Mouse (Mus musculus) CH12.LX (cell line): Measurements from ENCODE around the gene Arhgef10l. TPM values are rescaled to one million over a fixed set of nuclear protein-coding genes. Genes with fewer than 3 reads are reported as not detected.

Experiments
- DNase-seq: peaks from one replicate; pipeline ENCODE4 v3.0.0-alpha.2; 2013; ENCODE audit errors: extremely low read depth
- H3K27ac ChIP-seq: 2 replicates; pipeline ENCODE4 v1.5.1; 2012; ENCODE audit warnings: low read depth, mild to moderate bottlenecking, control low read depth, moderate library complexity; ENCODE audit not compliant: insufficient read depth
- H3K27me3 ChIP-seq: replicated peaks from 2 replicates; pipeline ENCODE3; 2012; ENCODE audit warnings: inconsistent platforms
- H3K36me3 ChIP-seq, 2 experiments: replicated peaks in 1 of 2; 2 replicates each; pipeline versions ENCODE3 to v1.6.1; 2012; ENCODE audit warnings: inconsistent platforms in 1 of 2, low read length in 1 of 2, mild to moderate bottlenecking in 1 of 2, mixed read lengths in 1 of 2, moderate library complexity in 1 of 2; ENCODE audit not compliant: control insufficient read depth in 1 of 2, insufficient read depth in 1 of 2
- H3K4me1 ChIP-seq, 2 experiments: 2 replicates each; pipeline ENCODE4 v1.6.1; 2012; ENCODE audit warnings: inconsistent platforms in 1 of 2, moderate library complexity in 1 of 2; ENCODE audit not compliant: insufficient read depth in 2 of 2, control insufficient read depth in 1 of 2
- H3K4me2 ChIP-seq: 2 replicates; pipeline ENCODE4 v1.6.1; 2012; ENCODE audit warnings: low read depth, mild to moderate bottlenecking, control low read depth; ENCODE audit not compliant: poor library complexity, insufficient read depth, severe bottlenecking
- H3K4me3 ChIP-seq, 3 experiments: fragments of 150-350 bp in 1 of 3; sonication (generic) in 1 of 3; replicated peaks in 1 of 3; 2 replicates each; pipeline versions ENCODE3 to v1.5.1; 2011 to 2012; ENCODE audit warnings: low read depth in 2 of 3, low read length in 2 of 3, mild to moderate bottlenecking in 2 of 3, moderate library complexity in 2 of 3, control low read depth in 1 of 3, improper control_type of control experiment in 1 of 3, inconsistent platforms in 1 of 3, mixed read lengths in 1 of 3; ENCODE audit not compliant: poor library complexity in 1 of 3
- H3K79me2 ChIP-seq: replicated peaks from 2 replicates; pipeline ENCODE4 v1.6.1; 2012; ENCODE audit warnings: mild to moderate bottlenecking, moderate library complexity; ENCODE audit not compliant: control insufficient read depth, poor library complexity, insufficient read depth, severe bottlenecking; ENCODE audit errors: extremely low read depth
- H3K9ac ChIP-seq: 2 replicates; pipeline ENCODE4 v1.6.1; 2012; ENCODE audit warnings: low read depth, mild to moderate bottlenecking, control low read depth, moderate library complexity; ENCODE audit not compliant: insufficient read depth
- H3K9me3 ChIP-seq: replicated peaks from 2 replicates; pipeline ENCODE3; 2012; ENCODE audit warnings: low read length, inconsistent platforms, mixed read lengths
- BHLHE40 ChIP-seq: IDR thresholded peaks from 2 replicates; pipeline ENCODE4 v1.6.1; 2011; ENCODE audit warnings: mild to moderate bottlenecking, low read depth, low read length, improper control_type of control experiment
- CHD2 ChIP-seq: IDR thresholded peaks from 2 replicates; pipeline ENCODE4 v1.6.1; 2011; ENCODE audit warnings: low read length, improper control_type of control experiment
- E2F4 ChIP-seq: IDR thresholded peaks from 2 replicates; pipeline ENCODE4 v1.6.1; 2011; ENCODE audit warnings: low read depth, low read length, improper control_type of control experiment; ENCODE audit not compliant: insufficient replicate concordance
- ELF1 ChIP-seq: IDR thresholded peaks from 2 replicates; pipeline ENCODE4 v1.6.1; 2014; ENCODE audit warnings: low read depth, mild to moderate bottlenecking, inconsistent platforms, low read length, improper control_type of control experiment
- MAFK ChIP-seq: IDR thresholded peaks from 2 replicates; pipeline ENCODE4 v1.6.1; 2011; ENCODE audit warnings: low read length, improper control_type of control experiment; ENCODE audit not compliant: insufficient replicate concordance
- MAX ChIP-seq: IDR thresholded peaks from 2 replicates; pipeline ENCODE4 v1.6.1; 2011; ENCODE audit warnings: low read length, improper control_type of control experiment
- MXI1 ChIP-seq: IDR thresholded peaks from 2 replicates; pipeline ENCODE4 v1.6.1; 2011; ENCODE audit warnings: mild to moderate bottlenecking, low read depth, low read length, improper control_type of control experiment
- MYC ChIP-seq: IDR thresholded peaks from 2 replicates; pipeline ENCODE4 v1.6.1; 2011; ENCODE audit warnings: low read depth, mild to moderate bottlenecking, improper control_type of control experiment, low read length
- NELFE ChIP-seq: IDR thresholded peaks from 2 replicates; pipeline ENCODE4 v1.6.1; 2011; ENCODE audit warnings: low read depth, low read length, improper control_type of control experiment
- NRF1 ChIP-seq: IDR thresholded peaks from 2 replicates; pipeline ENCODE4 v1.6.1; 2014; ENCODE audit warnings: low read depth, mild to moderate bottlenecking, inconsistent platforms, low read length, improper control_type of control experiment, moderate library complexity
- POLR2A ChIP-seq: IDR thresholded peaks from 2 replicates; pipeline ENCODE4 v1.6.1; 2011; ENCODE audit warnings: low read depth, mild to moderate bottlenecking, improper control_type of control experiment, low read length
- POLR2AphosphoS2 ChIP-seq: IDR thresholded peaks from 2 replicates; pipeline ENCODE4 v1.6.1; 2011; ENCODE audit warnings: low read depth, low read length, improper control_type of control experiment
- RCOR1 ChIP-seq: conservative IDR thresholded peaks from 2 replicates; pipeline ENCODE4 v1.6.1; 2012; ENCODE audit warnings: low read depth, mild to moderate bottlenecking, inconsistent platforms, low read length, improper control_type of control experiment
- SIN3A ChIP-seq: IDR thresholded peaks from 2 replicates; pipeline ENCODE4 v1.6.1; 2012; ENCODE audit warnings: low read length, improper control_type of control experiment, inconsistent platforms
- SMC3 ChIP-seq: IDR thresholded peaks from 2 replicates; pipeline ENCODE4 v1.6.1; 2011; ENCODE audit warnings: low read depth, low read length, improper control_type of control experiment
- TCF12 ChIP-seq: IDR thresholded peaks from 2 replicates; pipeline ENCODE4 v1.6.1; 2014; ENCODE audit warnings: low read depth, mild to moderate bottlenecking, inconsistent platforms, low read length, improper control_type of control experiment
- ZMIZ1 ChIP-seq: IDR thresholded peaks from 2 replicates; pipeline ENCODE4 v1.6.1; 2012; ENCODE audit warnings: low read depth, mild to moderate bottlenecking, inconsistent platforms, low read length, improper control_type of control experiment
- ZNF384 ChIP-seq: IDR thresholded peaks from 2 replicates; pipeline ENCODE4 v1.6.1; 2012; ENCODE audit warnings: low read depth, low read length, improper control_type of control experiment, inconsistent platforms
- dilution Hi-C: fragments of 300-500 bp; cut with MboI; formaldehyde crosslinking; loops from 2 replicates; pipeline ENCODE4 v1.14.3; 2020; ENCODE audit warnings: low sequenced_read_pairs; ENCODE audit not compliant: extremely low pct_unique_long_range_greater_than_20kb, extremely low pct_ligation_motif_present
- in situ Hi-C: fragments of 300-500 bp; cut with MboI; formaldehyde crosslinking; loops from 3 replicates; pipeline ENCODE4 v1.14.3; 2019; ENCODE audit warnings: low sequenced_read_pairs, low pct_ligation_motif_present, low pct_unique_long_range_greater_than_20kb, mixed read lengths
- polyA plus RNA-seq: library from polyadenylated mRNA; unstranded; fragments of >175 nt; gene quantifications from 2 replicates; pipeline ENCODE4 v1.2.1, GENCODE M21; 2012; ENCODE audit warnings: low read depth; ENCODE audit not compliant: insufficient read length
- total RNA-seq, 2 experiments: library from RNA; depleted of rRNA; stranded (reverse); fragments of 300-350 nt in 1 of 2; fragments of >200 nt in 1 of 2; gene quantifications; 2 replicates each; pipeline ENCODE4 v1.2.3; 2012 to 2014

Gene Arhgef10l
- total and polyA plus RNA-seq, 3 experiments = 4.5 to 15.8 (median 10.2) TPM

DNA sequence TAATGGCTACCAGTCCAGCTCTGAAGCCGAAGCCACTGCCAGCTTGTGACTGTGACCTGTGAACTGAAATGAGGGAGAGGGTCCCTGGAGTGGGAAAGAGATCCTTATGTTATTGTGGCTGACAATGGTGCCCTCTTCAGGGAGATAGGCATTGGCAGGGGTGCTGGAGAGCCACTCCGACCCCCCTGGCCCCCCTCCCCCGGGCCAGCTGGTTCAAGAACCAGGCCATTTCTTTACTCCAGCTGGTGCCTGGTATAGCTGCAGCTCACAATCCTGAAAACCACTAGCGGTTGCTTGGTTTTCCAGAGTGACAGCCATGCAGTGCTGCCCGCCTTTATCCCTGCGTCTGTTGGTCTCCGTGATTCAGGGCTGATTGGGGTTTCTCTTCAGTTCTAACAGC, 43.3 kb upstream of the Arhgef10l start:
- Histone ChIP-seq H3K9ac (no peak overlapping the region), H3K9me3 (no peaks in the 10 kb centered on the region), H3K79me2 (peaks cover 64% of the 10 kb centered on the region), H3K27ac (no peak overlapping the region), H3K27me3 (no peaks in the 10 kb centered on the region), H3K4me3 (no peak overlapping the region), H3K4me1 (peaks cover 7 to 97% of the 10 kb centered on the region in 2 experiments)
- in situ Hi-C loops (no loop called here), dilution Hi-C loops (no loop called here)
- DNase-seq = no peak
- TF ChIP-seq MXI1 (no peak), RCOR1 (no peak), MYC (no peak), NELFE (no peak), TCF12 (no peak), NRF1 (no peak), POLR2A (no peak), ELF1 (no peak), MAFK (no peak)
- TF ChIP-seq, all 38 proteins: peak for 0
- peaks cover 97 to 100% of the 10 kb centered on the region in 2 experiments for H3K36me3 ChIP-seq
- no peak overlapping the region for H3K4me2 ChIP-seq

DNA sequence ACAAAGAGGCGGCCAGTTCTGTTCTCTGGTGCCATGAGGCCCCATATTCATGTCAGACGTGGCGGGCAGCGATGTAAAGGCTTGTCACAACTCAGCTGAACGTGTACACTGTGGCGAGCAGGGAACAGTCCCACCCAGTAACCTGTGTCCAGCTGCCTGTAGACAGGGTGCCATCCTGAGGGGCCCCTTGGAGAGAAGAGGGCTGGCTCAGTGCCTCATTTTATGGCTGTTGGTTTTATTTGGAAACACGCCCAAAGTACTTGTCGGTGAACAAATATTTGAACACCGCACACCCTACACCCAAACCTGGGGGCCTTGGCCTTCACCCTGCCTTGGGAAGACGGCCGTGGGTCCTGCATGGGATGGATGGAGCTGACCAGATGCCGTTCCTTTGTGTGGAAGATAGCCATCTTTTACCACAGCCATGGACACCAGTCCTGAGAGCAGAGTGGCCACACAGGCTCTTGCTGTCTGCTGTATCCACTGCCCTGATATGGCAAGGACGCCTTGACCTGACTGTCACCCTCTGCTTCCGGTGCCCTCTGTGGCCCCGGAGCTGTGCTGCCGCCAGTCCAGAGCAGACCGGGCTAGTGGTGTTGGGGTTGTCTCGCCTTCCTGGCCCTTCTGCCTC, 42.6 kb upstream of the Arhgef10l start:
- DNase-seq = no peak
- Histone ChIP-seq H3K27me3 (no peaks in the 10 kb centered on the region), H3K36me3 (peaks cover 92 to 100% of the 10 kb centered on the region in 2 experiments), H3K4me2 (no peak overlapping the region), H3K79me2 (peaks cover 71% of the 10 kb centered on the region), H3K9me3 (no peaks in the 10 kb centered on the region), H3K9ac (no peak overlapping the region), H3K27ac (no peak overlapping the region), H3K4me1 (peaks cover 6 to 97% of the 10 kb centered on the region in 2 experiments), H3K4me3 (no peak overlapping the region)
- dilution Hi-C loops = no loop called here
- TF ChIP-seq ZMIZ1 = no peak
- no peak for TF ChIP-seq MAX
- TF ChIP-seq ZNF384 = no peak
- TF ChIP-seq POLR2AphosphoS2 = no peak
- TF ChIP-seq SMC3 = no peak
- no peak for TF ChIP-seq CHD2
- TF ChIP-seq TCF12 = no peak
- TF ChIP-seq SIN3A = no peak
- TF ChIP-seq BHLHE40 = no peak
- no peak for TF ChIP-seq E2F4
- in situ Hi-C loops = no loop called here
